Mouse (Mus musculus): ENCODE measurements at regions not wholly inside any gene's neighbourhood (a gene's known extent, or its start where the extent isn't known, plus 50 kb on each side); places are given as distances from the start of the nearest gene placed in this dataset.
A peak's percentile ranks its signal among the peaks of the same experiment; 100 is the strongest.

- H3K27ac ChIP-seq, result no peak overlapping the region
- DNase-seq (ENCODE audit: extremely low spot score in 1 of 2, low spot score in 2 of 2), result no peak
- no peak overlapping the region for H3K4me3 ChIP-seq
- intact Hi-C loops (cut with DNase I), result no loop called here
- TF ChIP-seq CTCF (IDR thresholded peaks at IDR 0.05), result no peak
These were observed 81.5 kb upstream of the Ccn6 start for GRCm38 (mm10) chr10:39245141-39245540.

DNA sequence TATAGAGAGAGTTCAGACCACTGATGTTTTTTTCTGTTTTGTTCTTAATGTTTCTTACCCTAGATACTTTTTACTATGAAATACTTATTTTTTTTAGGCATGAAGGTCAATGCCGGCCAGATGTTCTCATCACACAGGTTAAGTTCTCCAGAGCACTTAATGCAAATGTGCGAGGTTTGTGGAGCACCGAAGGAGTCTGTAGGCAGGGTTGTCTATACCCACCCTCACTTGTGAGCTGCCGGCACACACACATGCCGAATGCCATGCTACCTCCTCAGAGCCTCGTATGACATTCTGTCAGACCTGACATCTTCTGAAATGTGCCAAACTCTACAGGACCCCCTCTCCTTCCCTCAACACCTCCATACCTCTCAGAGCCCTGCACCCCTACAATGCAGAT lies 80.5 kb upstream of the Ccn6 start:
- no peak for DNase-seq (ENCODE audit: extremely low spot score in 1 of 2, low spot score in 2 of 2)
- H3K4me3 ChIP-seq, result no peak overlapping the region
- no peak overlapping the region for H3K27ac ChIP-seq
- intact Hi-C loops (cut with DNase I), result loop anchor here (5.0 kb wide), 1 partner anchor 198 kb away; no protein-coding TSS in a partner anchor
- TF ChIP-seq CTCF (IDR thresholded peaks at IDR 0.05), result no peak

DNA sequence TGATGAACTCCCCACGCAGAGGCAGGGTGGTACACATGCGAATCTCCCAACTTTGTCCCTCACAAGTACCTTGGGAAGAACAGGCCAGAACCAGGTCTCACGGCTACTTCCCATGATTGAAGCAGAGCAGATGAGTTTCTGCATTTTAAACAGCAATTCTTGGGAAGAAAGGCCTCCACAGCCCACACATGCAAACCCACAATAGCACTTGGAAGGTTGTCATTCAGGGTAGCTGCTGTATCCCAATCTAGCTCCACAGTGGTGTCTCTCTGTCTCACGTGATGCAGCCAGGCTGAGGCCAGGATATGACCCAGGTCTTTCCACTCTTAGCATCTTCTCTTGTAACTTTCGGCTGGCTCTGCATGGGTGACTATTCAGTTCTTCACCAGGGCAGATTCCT lies 78.8 kb upstream of the Ccn6 start:
- intact Hi-C loops (cut with DNase I), result loop anchor here (5.0 kb wide), 1 partner anchor 200 kb away; no protein-coding TSS in a partner anchor
- Histone ChIP-seq H3K4me3 (no peak overlapping the region), H3K27ac (no peak overlapping the region)
- DNase-seq (ENCODE audit: extremely low spot score in 1 of 2, low spot score in 2 of 2), result peak in 1 of 2 experiments; percentile 16
- no peak for TF ChIP-seq CTCF (IDR thresholded peaks at IDR 0.05)

- Histone ChIP-seq H3K4me3 (no peak overlapping the region), H3K27ac (no peak overlapping the region)
- no peak for DNase-seq (ENCODE audit: extremely low spot score in 1 of 2, low spot score in 2 of 2)
- intact Hi-C loops (cut with DNase I), result loop anchor here (5.0 kb wide), 1 partner anchor 200 kb away; no protein-coding TSS in a partner anchor
- TF ChIP-seq CTCF (IDR thresholded peaks at IDR 0.05), result no peak
These were observed 78.3 kb upstream of the Ccn6 start for GRCm38 (mm10) chr10:39241922-39242321.

DNA sequence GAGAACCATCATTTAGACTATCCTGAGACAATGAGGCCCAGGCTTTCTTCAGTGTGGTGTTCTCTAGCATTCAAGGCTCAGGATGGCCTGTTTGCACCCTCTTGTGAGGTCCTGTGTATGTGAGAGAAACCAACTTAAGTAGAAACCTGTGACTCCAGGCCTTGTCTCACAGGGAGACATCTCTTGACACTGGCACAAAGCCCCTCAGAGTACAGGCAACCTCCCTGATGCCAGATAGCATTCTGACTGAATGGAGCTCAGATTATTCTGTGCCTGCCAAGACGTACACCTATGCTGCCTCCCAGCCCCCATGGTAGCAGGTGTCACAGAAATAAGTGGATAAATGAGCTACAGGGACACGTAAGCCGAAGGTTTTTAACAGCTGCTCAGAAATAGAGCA lies 77.9 kb upstream of the Ccn6 start:
- Histone ChIP-seq H3K4me3 (no peak overlapping the region), H3K27ac (no peak overlapping the region)
- no peak for TF ChIP-seq CTCF (IDR thresholded peaks at IDR 0.05)
- intact Hi-C loops (cut with DNase I), result loop anchor here (5.0 kb wide), 1 partner anchor 201 kb away; no protein-coding TSS in a partner anchor
- no peak for DNase-seq (ENCODE audit: extremely low spot score in 1 of 2, low spot score in 2 of 2)

- H3K4me3 ChIP-seq, result no peak overlapping the region
- no peak for DNase-seq (ENCODE audit: extremely low spot score in 1 of 2, low spot score in 2 of 2)
- intact Hi-C loops (cut with DNase I), result loop anchor here (1.0 to 5.0 kb wide), 2 partner anchors 201 to 279 kb away; no protein-coding TSS in a partner anchor
- H3K27ac ChIP-seq, result no peak overlapping the region
- no peak for TF ChIP-seq CTCF (IDR thresholded peaks at IDR 0.05)
These were observed 77.4 kb upstream of the Ccn6 start for GRCm38 (mm10) chr10:39240966-39241365.

DNA sequence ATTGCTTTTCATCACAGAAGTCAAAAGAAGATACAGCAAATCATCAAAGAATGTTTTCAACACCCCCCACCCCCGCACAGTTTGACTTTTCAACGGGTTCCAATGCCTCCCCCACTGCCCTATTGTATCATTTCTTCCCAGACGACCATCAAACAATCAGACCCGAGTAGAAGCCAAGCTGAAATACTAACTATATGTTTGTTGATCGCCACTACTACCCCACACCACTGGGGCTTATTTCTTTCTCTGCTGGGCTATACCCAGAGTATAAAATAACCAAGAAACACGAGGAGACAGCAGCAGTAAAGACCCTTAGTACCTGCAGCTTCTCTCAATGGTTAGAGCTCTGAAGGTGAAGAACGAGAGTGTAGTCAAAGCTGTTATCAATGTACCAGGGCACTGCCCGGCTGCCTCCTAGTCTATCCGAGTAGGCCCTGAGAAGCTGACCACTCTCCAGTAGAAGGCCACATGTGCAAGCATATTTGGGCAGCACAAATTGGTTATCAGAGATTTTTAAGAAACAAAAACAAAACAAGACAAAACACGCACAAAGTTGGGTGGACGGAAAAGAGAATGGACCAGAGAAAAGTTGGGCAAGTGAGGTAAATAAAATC lies 76.7 kb upstream of the Ccn6 start:
- Histone ChIP-seq H3K27ac (no peak overlapping the region), H3K4me3 (no peak overlapping the region; the same call in 1 of the 2 replicates)
- intact Hi-C loops (cut with DNase I), result loop anchor here (1.0 to 5.0 kb wide), 2 partner anchors 202 to 280 kb away; no protein-coding TSS in a partner anchor
- no peak for DNase-seq (ENCODE audit: extremely low spot score in 1 of 2, low spot score in 2 of 2)
- TF ChIP-seq CTCF (IDR thresholded peaks at IDR 0.05), result no peak

GRCm38 (mm10) chr10:39239498-39240177 lies 76.0 kb upstream of the Ccn6 start:
- DNase-seq (ENCODE audit: extremely low spot score in 1 of 2, low spot score in 2 of 2), result peak; percentile 73
- intact Hi-C loops (cut with DNase I), result loop anchor here (1.0 to 5.0 kb wide), 4 partner anchors 67 to 281 kb away; partner anchors contain the start of gene Fyn
- H3K27ac ChIP-seq, result no peak overlapping the region
- peak; percentile 88 for TF ChIP-seq CTCF (IDR thresholded peaks at IDR 0.05)
- no peak overlapping the region; the same call in 1 of the 2 replicates for H3K4me3 ChIP-seq

DNA sequence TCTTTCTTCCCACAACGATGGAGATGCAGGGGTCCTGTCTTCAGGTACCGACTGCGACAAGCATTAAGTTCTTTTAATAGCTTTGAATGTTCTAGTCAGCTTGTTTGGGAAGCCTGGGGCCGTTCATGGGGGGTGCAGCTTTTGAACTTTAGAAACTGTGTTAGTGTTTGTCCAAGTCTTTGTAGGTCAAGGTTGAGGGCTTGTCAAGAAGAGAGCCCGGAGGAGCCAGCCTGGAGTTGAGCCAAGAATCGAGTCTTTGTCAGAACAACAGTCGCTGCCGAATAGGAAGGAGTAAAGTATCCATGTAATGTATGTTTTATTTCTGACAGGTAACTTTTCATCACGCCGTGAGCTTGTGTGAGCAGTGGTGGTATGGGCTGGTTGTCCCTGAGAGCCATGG lies 75.0 kb upstream of the Ccn6 start:
- no peak for DNase-seq (ENCODE audit: extremely low spot score in 1 of 2, low spot score in 2 of 2)
- Histone ChIP-seq H3K4me3 (no peak overlapping the region), H3K27ac (no peak overlapping the region)
- intact Hi-C loops (cut with DNase I), result loop anchor here (5.0 kb wide), 2 partner anchors 66 to 129 kb away; partner anchors contain the start of gene Fyn
- no peak for TF ChIP-seq CTCF (IDR thresholded peaks at IDR 0.05)

GRCm38 (mm10) chr10:39237549-39237948 lies 74.0 kb upstream of the Ccn6 start:
- Histone ChIP-seq H3K27ac (no peak overlapping the region), H3K4me3 (no peak overlapping the region)
- no peak for TF ChIP-seq CTCF (IDR thresholded peaks at IDR 0.05)
- intact Hi-C loops (cut with DNase I), result loop anchor here (5.0 kb wide), 2 partner anchors 65 to 130 kb away; partner anchors contain the start of gene Fyn
- no peak for DNase-seq (ENCODE audit: extremely low spot score in 1 of 2, low spot score in 2 of 2)

DNA sequence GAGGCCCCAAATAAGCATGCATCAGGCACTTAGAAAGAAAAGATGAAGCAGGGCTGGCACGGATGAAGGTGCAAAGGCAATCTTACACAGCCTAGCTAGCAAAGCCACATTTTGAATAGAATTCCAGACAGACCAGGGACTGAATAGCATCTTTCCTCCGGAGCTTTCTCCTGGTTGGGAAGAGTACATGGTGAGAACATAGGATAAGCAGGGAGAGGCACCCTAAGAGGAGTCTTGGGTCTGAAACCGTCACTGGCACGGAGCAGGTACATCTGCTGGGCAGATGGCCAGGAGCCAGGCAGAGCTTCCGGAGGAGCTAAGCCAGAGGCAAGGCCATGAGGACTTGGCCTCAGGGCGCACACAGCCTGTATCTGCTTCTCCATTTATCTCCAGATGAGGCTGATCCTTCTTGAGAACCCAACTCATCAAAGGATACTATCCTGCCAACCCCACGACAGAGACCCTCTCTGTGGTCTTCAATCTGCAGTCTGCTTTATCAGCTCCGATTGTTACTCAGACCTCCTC lies 70.4 kb upstream of the Ccn6 start:
- intact Hi-C loops (cut with DNase I), result no loop called here
- Histone ChIP-seq H3K4me3 (no peak overlapping the region), H3K27ac (no peak overlapping the region)
- no peak for TF ChIP-seq CTCF (IDR thresholded peaks at IDR 0.05)
- no peak for DNase-seq (ENCODE audit: extremely low spot score in 1 of 2, low spot score in 2 of 2)

DNA sequence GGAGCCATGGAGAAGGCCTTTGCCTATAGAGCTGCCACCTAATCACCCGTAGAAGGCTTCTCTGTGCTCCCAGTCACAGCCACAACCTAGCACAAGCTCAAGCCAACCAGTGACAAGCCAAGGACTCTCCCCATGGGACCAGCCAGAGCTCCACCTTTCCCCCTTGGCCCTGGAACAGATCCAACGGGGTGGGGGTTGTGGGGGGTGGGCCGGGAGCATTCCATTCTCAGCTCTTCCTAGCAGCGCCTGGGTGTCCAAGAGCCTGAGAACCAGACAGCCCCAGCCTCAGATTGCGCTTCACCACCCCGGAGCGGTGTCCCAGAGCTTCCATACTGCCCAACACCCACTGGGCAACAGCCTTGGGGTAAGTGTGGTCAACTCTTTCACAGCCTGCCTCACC lies 69.6 kb upstream of the Ccn6 start:
- no peak overlapping the region for H3K4me3 ChIP-seq
- H3K27ac ChIP-seq, result no peak overlapping the region
- no peak for DNase-seq (ENCODE audit: extremely low spot score in 1 of 2, low spot score in 2 of 2)
- TF ChIP-seq CTCF (IDR thresholded peaks at IDR 0.05), result no peak
- intact Hi-C loops (cut with DNase I), result no loop called here
